Mouse (Mus musculus) kidney, adult 18-20 months (tissue): ENCODE measurements around the gene Col5a3.
"Not testable (repeated sequence)": the region's sequence is repeated elsewhere in the genome, so short reads cannot be mapped to it uniquely, and the experiment has no call there.

Experiments
- DNase-seq: peaks from one replicate; pipeline ENCODE4 v3.0.0; 2021

Col5a3 gene

GRCm38 (mm10) chr9:20814521-20815272, at the start of gene Col5a3:
Gene Col5a3 (minus strand): TSS chr9:20815067.
- DNase-seq = peak; percentile 18

- no peak for DNase-seq
Observed at GRCm38 (mm10) chr9:20862225-20862624, 47.4 kb upstream of the Col5a3 start.

GRCm38 (mm10) chr9:20861821-20862220, 47.0 kb upstream of the Col5a3 start:
- DNase-seq = peak; percentile 29

GRCm38 (mm10) chr9:20859926-20860325, 45.1 kb upstream of the Col5a3 start:
- no peak for DNase-seq

GRCm38 (mm10) chr9:20857131-20857530, 42.3 kb upstream of the Col5a3 start:
- peak; percentile 48 for DNase-seq

- no peak for DNase-seq
Observed at GRCm38 (mm10) chr9:20850179-20850578, 35.3 kb upstream of the Col5a3 start.

GRCm38 (mm10) chr9:20842670-20843069, 27.8 kb upstream of the Col5a3 start:
- DNase-seq = no peak

GRCm38 (mm10) chr9:20842211-20842610, 27.3 kb upstream of the Col5a3 start:
- DNase-seq = no peak

- DNase-seq = no peak
Observed at GRCm38 (mm10) chr9:20838931-20839330, 24.1 kb upstream of the Col5a3 start.

- no peak for DNase-seq
Observed at GRCm38 (mm10) chr9:20837184-20837947, 22.5 kb upstream of the Col5a3 start.

GRCm38 (mm10) chr9:20835431-20835954, 20.6 kb upstream of the Col5a3 start:
- not testable (repeated sequence) for DNase-seq

GRCm38 (mm10) chr9:20834881-20835280, 20.0 kb upstream of the Col5a3 start:
- DNase-seq = no peak

- peak; percentile 94 for DNase-seq
Observed at GRCm38 (mm10) chr9:20830901-20831643, 16.2 kb upstream of the Col5a3 start.

GRCm38 (mm10) chr9:20828127-20828526, 13.3 kb upstream of the Col5a3 start:
- DNase-seq = no peak

GRCm38 (mm10) chr9:20825781-20826180, 10.9 kb upstream of the Col5a3 start:
- DNase-seq = no peak

- DNase-seq = no peak
Observed at GRCm38 (mm10) chr9:20822821-20823220, 8.0 kb upstream of the Col5a3 start.

- DNase-seq = no peak
Observed at GRCm38 (mm10) chr9:20820001-20820400, 5.1 kb upstream of the Col5a3 start.

GRCm38 (mm10) chr9:20818236-20818635, 3.4 kb upstream of the Col5a3 start, which contains the start of gene Rdh8:
Gene Rdh8 (plus strand): TSS chr9:20818503.
- no peak for DNase-seq

GRCm38 (mm10) chr9:20812537-20813271, 2.2 kb downstream of the Col5a3 start:
- DNase-seq = no peak

GRCm38 (mm10) chr9:20810773-20811172, 4.1 kb downstream of the Col5a3 start:
- DNase-seq = no peak

- DNase-seq = no peak
Observed at GRCm38 (mm10) chr9:20810271-20810670, 4.6 kb downstream of the Col5a3 start.

GRCm38 (mm10) chr9:20805706-20806105, 9.2 kb downstream of the Col5a3 start:
- DNase-seq = no peak

GRCm38 (mm10) chr9:20805159-20805495, 9.7 kb downstream of the Col5a3 start:
- no peak for DNase-seq
